Mouse (Mus musculus) induced T-regulatory cell, adult 2 months (primary cell): ENCODE data around the gene Cdk11b.
A peak's percentile ranks its signal among the peaks of the same experiment; 100 is the strongest.
"Not testable (repeated sequence)": the region's sequence is repeated elsewhere in the genome, so short reads cannot be mapped to it uniquely, and the experiment has no call there.

Experiments
- DNase-seq: peaks from one replicate; pipeline ENCODE4 v3.0.0-alpha.2; 2012; ENCODE audit warnings: low read depth

Cdk11b gene

DNA sequence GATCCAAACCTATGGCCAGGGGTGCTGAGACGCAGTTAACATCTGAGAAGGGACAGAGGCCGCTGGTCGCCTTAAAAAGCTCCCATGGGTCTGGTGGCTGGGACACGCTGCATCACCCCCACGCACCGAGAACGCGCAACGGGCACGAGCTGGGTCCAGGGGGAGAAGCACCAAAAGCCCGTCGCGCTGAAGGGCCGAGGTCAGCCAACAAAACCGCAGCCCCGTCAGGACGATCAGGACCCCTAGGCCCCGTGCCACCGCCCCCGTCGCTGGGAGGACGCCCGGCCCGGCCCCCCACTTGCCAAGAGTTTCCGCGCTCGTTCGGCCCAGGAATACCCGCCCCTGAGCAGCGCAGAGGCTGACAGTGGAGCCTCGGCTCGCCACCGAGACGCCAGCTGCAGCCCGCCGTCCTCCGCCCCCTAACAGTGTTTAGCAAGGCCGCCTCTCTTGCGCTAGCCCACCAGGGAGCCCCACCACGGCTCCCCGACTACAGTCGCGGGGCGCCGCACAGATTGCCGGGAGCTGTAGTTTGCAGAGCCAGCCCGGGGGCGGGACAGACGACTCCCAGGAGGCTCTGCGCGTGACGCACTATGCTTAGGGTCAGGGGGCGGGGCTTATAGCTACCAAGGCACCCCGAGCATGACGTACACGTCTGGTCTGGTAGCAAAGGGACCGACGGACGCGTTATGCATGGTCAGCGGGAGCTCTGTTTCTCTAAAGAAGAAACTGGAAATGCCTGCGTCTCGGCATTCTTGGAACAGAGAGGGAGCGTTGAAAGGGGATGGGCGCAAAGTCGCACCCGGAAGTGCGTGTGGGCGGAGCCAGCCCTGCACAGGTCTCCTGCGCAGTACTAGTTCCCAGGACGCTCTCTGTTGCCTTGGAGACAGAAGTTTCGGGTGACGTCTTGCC is 44.3 kb downstream of the Cdk11b start, which contains the start of gene Mib2:
Gene Mib2 (minus strand): TSS at position 510 of the 909 bp plus-strand sequence.
- DNase-seq: peak; percentile 99

DNA sequence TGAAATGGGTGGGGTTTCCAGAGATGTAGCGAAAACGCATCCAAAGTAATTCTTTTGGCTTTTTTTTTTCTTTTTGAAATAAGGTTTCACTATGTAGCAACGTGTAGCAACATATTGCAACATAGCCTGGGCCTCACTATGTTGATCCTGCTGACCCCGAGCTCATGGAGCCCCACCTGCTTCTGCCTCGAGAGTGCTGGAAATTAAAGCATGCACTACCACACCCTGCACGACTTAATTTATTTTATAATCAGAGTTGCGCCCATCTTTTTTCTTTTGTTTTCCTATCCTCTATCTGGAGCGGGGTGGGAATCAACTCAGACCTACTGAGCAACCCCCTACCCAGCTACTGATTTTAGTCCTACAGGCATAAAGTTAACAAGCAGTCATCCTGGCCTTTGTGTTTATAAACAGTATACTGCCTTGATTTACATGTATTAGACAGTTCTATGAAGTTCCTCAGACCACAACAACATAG is 45.0 kb downstream of the Cdk11b start:
- no peak for DNase-seq

DNA sequence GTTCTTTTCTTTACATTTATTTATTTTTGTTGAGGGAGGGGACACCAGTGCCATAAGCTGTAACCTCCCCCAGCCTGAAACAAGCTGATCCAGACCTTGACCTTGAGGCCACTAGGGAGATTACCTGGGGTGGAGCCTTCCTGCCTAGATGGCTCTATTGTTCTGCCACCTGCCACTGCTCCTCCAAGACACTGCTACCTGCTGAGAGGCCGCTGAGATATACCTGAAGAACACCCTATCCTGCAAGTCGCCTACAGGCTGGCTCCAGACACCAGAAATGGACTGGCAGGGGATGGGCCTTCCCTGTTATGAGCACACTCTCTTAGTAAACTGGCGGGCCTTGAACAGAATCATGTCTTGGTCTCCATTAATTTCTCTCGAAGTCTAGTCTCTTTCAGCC is 45.6 kb downstream of the Cdk11b start:
- not testable (repeated sequence) for DNase-seq

DNA sequence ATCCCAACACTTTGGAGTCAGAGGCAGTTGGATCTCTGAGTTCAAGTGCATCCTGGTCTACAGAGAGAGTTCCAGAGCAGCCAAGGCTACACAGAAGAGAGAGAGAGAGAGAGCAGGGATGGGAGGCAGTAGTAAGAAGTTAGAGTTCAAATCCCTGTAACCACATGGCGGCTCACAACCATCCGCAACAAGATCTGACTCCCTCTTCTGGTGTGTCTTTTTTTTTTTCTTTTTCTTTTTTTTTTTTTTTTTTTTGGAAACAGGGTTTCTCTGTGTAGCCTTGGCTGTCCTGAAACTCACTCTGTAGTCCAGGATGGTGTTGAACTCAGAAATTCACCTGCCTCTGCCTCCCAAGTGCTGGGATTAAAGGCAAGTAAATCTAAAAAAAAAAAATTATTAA is 47.4 kb downstream of the Cdk11b start:
- no peak for DNase-seq

DNA sequence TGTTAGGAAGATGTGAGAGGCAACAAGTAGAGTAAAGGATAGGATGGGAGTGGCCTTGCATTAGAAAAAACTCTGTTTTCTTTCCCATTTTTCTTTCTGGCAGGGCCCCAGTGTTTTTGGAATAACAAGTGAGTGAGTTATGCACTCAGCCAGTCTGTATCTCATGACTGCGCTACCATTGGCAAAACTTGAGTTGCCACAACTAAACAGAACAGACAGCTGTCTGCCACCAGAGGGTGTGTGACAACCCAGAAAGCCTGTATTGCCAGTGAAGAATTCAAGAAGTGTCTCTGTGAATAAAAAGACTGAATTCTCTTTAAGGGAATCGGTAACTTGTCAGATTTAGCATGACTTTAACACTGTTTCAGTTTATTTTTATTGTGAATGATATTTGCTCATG is 51.3 kb downstream of the Cdk11b start:
- peak; percentile 64 for DNase-seq

DNA sequence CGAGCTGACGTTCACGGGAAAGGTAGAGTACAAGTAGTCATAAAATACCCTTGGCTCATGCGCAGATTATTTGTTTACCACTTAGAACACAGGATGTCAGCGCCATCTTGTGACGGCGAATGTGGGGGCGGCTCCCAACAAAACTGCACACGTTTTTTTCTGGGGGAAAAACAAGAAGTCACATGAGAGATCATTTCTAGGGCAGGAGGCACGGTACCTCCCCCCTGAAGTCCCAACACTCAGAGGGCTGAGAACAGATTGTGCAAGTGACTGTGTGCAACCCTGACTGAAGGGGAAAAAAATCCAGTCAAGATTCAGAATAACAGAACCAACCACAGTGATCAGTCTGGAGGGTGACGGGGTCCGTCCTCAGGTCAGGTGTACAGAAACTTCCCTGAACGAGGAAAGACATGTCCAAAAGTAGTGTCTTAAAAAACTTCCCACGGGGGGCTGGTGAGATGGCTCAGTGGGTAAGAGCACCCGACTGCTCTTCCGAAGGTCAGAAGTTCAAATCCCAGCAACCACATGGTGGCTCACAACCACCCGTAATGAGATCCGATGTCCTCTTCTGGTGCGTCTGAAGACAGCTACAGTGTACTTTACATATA is 59.1 kb downstream of the Cdk11b start:
- DNase-seq: peak; percentile 64

DNA sequence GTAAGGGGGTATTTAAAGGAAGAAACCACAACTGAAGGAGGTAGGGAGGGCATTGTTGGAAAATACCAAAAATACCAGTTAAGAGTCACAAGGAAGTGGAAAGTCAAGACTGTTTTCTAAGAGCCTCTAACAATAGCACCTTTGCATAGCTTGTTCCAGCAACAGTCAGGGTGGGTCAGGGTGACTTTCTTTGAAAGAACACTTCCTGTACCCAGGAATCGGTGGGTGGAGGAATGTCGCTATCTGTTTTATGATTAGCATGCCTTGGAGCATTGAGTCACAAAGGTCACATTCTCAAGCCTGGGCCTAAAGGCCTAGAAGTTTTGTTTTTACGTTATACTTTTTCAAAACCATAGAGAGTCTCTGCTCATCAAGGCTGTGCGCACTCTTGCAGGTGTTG is 63.1 kb downstream of the Cdk11b start:
- DNase-seq: peak; percentile 41

DNA sequence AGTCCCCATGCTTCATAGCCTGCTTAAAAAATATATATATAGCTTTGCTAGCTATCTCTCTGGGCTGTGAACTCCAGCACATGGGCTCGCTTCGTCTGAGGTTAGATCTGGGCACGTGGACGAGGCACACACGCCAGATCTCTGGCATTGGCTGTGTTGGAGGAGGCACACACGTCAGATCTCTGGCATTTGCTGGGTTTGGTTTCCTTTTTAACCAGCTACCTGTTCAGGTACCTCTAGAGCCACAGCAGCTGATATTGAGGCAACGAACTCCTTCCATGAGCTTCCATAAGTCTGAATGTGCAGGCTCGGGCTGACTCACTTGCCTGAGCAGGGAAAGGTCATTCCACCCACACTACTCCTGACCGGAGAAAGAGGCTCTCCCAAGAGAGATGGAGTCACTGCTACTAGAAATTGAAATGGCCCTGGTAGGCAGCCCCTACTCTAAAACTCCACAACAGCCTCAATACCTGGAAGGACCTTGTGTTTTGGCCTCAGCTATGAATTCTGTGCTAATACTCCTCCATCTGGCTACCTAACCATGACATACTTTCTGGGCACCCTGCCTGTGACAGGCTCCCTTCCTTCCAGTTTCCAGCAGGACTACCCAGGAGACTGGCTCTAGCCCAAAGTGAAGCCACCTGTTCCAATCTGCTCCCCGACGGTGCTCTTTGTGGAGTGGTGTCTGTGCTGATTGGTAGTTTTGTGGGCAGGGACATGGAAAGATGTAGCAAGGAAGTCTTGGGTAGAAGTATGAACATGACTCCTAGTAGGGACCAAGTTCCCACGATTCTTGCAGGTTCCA is 66.1 kb downstream of the Cdk11b start:
- DNase-seq: no peak

DNA sequence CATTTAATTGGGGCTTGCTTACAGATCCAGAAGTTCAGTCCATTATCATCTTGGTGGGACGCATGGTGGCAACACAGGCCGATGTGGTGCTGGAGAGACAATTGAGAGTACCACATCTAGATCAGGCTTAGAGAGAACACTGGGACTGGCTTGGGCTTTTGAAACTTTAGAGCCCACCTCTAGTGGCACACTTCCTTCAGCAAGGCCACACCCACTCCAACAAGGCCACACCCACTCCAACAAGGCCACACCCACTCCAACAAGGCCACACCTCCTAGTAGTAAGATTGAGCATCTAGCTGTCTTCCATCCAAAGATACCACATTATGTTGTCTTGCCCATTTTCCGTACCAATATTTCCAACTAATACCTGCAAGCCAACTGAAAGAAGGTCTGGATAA is 67.8 kb downstream of the Cdk11b start:
- peak; percentile 45 for DNase-seq

DNA sequence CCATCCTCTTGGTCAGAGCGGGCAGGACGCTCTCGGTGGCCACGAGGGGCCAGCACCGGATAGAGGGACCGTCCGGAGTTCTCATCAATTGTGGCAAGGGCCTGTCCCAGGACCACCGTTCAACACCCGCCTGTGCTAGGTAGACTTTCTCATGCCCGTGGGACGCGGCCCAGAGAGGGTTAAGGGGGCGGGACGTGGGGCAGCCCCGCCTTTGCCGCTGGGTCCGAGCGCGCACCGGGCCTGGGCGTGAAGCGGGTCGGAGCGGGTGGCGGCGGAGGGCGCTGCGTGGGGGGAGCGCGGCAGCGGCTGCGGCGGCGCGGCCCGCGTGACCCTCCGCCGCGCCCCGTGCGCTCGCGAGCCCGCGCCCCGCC is 69.4 kb downstream of the Cdk11b start, which contains the start of gene Fndc10:
Gene Fndc10 (plus strand): TSS at position 232 of the 371 bp plus-strand sequence.
- no peak for DNase-seq

DNA sequence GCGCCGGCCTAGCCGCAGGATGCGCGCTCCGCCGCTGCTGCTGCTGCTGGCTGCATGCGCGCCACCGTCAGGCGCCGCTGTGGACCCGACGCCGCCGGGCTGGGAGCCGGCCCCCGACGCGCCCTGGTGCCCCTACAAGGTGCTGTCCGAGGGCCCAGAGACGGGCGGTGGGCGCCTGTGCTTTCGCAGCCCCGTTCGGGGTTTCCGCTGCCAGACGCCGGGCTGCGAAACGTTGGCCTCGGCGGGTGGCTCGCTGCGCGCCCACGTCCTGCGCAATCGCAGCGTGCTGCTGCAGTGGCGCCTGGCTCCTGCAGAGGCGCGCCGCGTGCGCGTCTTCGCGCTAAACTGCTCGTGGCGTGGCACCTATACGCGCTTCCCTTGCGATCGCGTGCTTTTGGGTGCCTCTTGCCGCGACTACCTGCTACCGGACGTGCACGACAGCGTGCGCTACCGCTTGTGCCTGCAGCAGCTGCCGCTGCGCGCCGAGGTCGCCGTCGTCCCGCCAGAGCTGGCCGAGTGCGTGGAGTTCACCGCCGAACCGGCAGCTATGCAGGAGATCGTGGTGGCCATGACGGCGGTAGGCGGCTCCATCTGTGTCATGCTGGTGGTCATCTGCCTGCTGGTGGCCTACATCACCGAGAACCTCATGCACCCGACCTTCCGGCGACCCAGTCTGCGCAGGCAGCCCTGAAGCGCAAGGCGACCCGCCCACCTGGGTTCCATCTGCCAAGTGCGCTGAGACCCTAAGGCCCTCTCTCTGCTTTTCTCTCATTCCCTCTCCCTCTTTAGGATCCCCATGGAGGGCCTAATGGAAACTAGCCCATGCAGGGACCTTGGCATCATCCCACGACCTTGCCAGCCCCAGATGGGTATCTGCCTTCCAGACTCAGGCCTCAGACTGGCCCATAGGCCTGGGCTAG is 70.1 kb downstream of the Cdk11b start:
- peak; percentile 89 for DNase-seq

DNA sequence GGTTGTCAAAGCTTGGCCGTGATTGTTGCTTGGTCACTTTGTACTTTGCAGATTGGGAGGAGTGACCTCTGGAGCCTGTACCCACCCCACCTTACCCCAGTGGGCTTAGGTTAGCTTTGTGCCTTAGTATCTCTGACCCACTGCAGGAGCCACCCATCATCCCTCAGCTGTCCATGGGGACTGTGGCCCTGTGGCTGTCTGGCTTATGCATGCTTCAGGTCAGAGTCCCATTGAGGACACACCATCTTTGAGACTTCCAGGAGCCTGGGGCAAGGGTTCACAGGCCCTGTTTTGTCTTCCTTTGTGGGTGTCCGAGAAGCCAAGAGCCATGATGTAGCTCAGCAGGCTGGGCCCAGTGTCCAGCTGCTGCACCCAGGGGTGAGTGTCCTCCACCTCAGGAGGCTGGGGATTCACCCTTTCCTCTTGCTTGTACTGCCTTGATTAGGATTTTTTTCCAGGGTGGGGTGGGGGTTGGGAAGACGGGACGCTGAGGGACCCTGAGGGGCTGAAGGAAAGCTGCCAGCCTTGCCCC is 70.9 kb downstream of the Cdk11b start:
- DNase-seq: no peak

DNA sequence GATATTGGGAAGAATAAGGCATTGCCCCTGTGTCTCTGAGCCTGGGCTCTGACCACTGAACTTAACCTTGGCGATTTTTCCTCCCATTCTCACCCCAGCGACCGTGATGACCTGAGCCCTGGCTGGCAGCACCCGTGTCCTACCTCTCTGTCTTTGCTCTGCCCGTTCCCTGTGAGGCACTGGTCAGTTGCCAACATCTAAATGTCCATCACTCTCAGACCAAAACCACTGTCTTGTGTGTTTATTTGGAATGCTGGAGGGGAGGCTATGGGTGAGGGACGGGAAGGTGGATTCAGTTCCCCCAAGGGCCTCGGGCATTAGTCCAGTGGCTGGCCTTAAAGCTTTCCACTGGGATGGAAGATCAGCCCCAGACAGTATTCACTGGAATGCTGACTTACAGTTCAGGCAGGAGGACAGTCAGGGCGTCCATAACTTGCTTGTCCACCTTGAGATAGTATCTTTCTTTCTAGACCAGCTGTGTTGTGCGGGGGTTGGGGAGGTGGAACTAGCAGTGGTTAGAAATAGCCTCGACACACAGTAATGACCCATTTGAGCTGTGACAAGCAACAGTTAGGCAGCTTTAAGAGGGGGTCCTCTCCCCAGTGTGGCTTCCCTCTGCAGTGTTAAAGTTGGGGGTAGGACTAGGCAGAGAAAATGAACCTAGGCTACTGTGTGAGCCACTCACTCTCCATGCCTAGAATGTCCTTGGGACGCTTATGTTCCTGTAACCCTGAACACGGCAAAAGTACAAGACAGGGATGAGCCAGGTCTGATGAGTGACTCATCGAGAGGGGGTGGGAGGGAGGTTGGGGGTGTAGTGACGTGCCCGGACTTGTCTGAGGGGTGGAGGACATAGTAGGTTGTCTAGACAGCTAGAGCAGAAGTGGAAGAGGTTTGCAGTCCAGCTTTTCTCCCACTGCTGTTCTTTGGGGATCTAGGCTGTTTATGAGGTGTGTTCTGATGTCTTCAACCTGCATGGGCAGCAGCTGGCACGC is 71.9 kb downstream of the Cdk11b start:
- no peak for DNase-seq
